Mouse (Mus musculus) C2C12 (cell line): ENCODE data around the gene Eif4g3.

Experiments used
- CEBPB ChIP-seq: IDR thresholded peaks from one replicate; pipeline ENCODE4 v1.6.1; 2011; ENCODE audit warnings: low read depth, mild to moderate bottlenecking, control low read depth, moderate library complexity
- CTCF ChIP-seq: IDR thresholded peaks from one replicate; pipeline ENCODE4 v1.5.1; 2011; ENCODE audit not compliant: control insufficient read depth, insufficient read depth, insufficient read length
- MAX ChIP-seq: IDR thresholded peaks from one replicate; pipeline ENCODE4 v1.6.1; 2011; ENCODE audit warnings: mild to moderate bottlenecking, control low read depth
- MYOG ChIP-seq: IDR thresholded peaks from one replicate; pipeline ENCODE4 v1.6.1; 2011; ENCODE audit not compliant: control insufficient read depth, insufficient read length; ENCODE audit errors: extremely low read depth
- USF1 ChIP-seq: IDR thresholded peaks from one replicate; pipeline ENCODE4 v1.6.1; 2011; ENCODE audit warnings: low read depth, mild to moderate bottlenecking, control low read depth, moderate library complexity

DNA sequence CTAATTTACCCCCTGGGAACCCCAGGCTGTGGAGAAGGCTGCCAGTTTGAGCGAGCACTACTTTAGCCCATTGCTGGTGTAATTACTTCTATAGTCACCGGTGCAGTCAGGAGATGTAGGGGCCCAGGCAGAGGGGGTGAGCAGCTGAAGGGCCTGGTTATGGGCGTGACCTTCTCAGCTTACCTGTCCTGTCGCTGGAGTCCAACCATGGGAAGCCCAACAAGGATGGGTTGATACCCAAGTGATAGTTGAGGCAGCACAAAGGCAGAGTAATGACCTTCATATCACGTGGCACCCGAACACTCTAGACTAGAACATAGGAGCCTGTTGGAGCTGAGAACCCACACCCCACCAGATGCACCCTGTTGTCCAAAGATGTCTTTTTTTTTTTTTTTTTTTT, 29.4 kb upstream of the Eif4g3 start:
- TF ChIP-seq USF1 (no peak), CTCF (no peak), MYOG (no peak), CEBPB (no peak), MAX (no peak)
